Mouse (Mus musculus): ENCODE measurements around the gene Asb13.
A peak's percentile ranks its signal among the peaks of the same experiment; 100 is the strongest.

The Asb13 gene

DNA sequence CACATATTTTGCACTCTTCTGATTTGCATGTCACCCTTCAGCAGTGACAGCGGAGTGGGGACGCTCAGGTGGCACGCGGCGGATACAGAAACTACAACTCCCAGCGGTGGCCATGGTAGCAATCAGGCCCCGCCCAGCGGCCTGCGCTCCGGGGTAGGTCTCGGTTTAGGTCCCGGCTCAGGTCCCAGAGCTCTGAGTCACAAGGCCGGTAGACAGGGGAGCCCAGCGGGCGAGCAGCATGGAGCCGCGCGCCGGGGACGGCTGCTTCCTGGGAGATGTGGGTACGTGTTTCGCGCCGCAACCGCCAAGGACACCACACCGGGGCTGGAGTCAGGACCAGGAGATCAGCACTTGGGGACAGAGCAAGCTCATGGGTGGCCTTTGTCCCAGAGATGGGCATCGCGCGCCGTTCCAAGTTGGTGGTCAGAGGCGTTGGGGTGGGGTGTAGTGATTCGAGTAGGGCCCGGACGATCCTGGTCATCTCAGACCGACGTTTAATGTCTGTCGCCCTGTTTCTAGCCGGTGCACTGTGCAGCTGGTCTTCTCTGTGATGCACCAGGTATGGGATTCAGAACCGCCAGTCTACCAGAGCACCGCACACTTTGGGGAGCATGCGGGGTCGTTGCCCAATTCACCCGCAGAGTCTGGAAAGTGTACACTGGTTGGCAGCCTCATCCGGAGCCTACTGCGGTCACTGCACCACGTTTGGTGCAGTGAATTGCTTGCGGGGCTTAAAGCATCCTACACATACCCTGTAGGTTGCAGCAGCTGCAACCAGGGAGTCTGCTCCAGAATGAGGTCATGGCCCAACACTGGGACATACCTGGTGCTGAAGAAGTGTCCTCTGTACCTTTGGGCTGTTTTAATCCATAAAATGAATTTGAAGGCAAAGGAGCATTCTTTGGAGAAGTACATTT is at the start of gene Asb13:
Gene Asb13, plus strand, starts transcription at position 138 of the 917 bp plus-strand sequence.
- peak; percentile 91 for DNase-seq

DNA sequence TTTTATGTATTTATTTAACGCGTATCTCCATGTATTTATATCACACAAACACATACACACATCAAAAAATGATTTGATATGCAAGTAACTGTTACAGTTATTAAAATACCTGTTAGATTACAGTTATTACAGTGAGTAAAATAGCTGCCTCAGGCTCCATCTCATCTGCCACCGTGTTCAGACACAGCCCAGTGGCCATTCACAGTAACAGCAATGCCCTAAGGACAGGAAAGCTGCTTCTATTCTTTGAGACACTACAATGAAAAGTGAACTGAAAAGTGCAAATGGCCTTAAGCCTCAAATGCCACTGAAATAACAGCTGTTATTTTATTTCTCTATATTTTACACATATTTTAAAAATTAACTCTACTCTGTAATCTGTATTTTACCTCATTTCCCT is 43.0 kb upstream of the Asb13 start:
- no peak for DNase-seq

DNA sequence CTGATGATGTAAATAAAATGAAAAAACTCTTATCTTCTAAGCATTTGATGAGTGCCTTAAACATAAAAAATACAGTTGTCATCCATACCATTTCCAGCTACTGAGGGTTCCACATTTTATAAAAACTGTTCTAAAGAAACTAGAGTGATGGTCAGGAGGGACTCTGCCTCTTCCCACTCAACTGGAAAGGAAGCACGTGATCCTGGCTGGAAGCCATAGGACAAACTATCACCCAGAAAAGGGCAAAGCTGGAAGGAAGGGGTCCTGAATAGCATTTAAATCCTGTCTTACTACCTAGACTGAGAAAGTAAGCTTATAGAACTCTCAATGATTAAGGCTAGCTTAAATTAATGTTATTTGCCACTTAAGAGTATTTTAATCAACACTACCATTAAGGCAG is 39.5 kb upstream of the Asb13 start:
- no peak for DNase-seq

DNA sequence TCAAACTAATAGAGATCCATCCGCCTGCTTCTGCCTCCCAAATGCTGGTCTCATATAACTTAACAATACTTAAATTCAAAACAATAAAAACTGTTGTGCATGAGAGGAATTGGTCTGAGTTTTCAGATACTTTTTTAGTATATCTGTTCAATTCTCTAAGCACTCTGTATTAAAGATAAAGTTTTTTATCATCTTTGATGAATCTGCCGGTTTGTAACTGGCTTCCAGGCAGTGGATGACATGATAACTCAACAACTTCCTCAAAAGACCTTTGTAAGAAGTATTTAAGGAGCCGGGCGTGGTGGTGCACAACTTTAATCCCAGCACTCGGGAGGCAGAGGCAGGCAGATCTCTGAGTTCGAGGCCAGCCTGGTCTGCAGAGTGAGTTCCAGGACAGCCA is 37.6 kb upstream of the Asb13 start:
- DNase-seq = no peak

DNA sequence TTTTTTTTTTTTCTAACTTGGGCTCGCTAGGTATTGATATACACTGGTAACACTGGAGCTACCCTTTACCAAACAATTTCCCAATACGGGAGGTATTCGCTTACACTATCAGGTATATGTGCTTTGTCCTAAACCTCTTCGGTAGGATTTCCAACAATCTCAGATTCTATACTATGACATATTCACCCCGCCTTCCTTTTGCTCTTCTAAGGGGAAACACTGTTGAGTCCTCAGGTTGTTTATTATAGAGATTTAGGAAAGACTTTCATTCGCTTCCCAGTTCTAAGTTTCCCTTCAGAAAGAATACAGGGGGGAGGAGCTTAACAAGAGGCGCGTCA is 24.1 kb upstream of the Asb13 start:
- no peak for DNase-seq

DNA sequence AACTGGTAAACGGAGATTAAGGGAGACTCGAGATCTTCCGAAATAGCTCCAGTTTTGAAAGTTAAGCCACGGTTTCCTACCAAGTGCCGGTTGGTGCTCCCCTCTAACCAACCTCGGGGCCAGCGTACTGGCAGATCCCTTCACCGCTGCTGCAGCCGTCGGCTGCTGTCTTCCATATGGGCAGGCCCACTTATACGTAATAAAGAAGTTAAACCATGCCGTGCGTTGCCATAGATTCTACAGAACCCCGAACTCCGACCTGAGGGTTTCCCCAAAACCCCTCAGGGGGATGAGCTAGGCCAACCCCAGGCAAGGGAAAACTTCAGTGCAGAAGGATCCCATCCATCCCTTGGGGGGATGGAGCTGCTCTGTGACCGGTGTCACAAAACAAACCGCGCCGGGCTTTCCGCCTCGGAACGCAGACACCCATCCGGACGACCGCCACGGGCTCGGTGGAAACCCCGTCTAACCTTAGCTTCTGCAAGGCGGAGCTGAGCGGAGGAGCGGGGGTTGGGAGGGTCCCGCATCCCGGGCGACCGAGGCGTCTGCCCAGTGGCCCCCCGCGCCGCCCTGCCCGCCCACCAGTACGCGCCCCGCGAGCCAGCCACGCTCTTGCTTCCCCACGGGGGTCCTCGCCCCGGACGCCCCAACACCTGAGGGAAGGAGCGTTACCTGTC is 23.6 kb upstream of the Asb13 start:
- DNase-seq = peak; percentile 72

DNA sequence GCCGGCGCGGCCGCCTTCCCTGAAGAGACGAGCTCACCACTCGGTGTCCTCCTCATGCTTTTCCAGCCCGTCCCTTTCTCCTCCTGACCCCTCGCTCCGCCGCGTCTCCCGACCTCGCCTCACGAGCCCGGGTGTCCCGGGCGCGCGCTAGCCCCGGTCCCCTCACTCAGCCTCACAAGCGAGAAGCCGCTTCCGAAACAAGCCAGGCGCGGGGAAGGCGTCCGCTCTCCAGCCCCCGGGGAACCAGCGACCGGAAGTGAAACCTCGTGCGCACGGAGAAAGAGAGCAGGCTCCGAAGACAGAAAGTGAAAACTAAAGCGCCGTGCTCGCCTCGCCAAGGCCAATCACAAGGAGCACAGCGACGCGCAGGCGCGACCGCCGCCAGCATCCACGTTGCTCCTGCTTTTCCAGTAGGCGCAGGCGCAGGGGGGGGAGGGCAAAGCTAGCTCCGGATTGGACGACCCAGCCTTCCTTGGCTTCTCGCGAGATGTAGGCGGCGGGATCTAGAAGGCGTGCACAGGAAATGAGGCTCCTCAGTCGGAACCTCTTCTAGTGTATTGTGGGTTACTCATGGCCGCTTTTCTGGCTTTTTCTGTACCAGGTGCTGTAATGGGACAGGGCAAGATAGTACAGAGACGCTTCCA is 22.9 kb upstream of the Asb13 start, which contains the start of gene Fam208b:
Gene Fam208b, minus strand, starts transcription at position 314 of the 644 bp plus-strand sequence.
- DNase-seq = peak; percentile 97

DNA sequence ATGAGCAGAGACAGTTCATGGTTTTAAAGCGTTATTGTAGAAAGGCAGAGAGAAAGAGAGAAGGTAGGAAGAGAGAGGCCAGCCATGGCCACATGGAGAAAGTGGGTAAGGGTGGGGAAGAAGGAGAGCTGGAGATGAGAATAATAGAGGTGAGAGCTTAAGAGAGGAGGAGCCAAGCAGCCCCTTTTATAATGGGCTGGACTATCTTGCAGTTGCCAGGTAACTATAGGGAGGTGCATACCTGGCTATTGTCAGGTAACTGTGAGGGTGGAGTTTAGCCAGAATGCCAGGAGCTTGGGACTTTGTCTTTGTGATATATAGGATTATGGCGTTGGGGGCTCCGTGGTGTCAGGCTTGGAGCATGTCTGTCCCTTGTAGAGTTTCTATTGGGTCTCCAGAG is 6.7 kb upstream of the Asb13 start:
- DNase-seq = no peak

DNA sequence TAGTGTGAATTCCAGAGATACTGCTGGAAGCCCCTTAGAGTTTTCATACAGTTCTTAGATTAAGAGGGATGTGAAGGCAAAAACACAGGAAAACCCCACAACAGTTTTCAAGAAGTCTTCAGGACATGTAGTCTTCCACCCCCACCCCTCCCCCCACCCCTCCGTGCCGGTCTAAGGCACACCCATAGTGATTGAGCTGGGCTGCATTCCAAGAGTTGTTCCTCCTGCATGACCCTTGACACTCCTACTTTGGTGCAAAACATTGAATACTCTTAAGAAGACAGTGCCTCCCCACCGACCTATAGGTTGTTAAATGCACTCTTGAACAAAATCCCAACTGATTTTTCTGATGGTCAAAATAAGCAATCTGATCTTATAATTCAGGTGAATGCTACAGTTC is 5.7 kb upstream of the Asb13 start:
- no peak for DNase-seq

DNA sequence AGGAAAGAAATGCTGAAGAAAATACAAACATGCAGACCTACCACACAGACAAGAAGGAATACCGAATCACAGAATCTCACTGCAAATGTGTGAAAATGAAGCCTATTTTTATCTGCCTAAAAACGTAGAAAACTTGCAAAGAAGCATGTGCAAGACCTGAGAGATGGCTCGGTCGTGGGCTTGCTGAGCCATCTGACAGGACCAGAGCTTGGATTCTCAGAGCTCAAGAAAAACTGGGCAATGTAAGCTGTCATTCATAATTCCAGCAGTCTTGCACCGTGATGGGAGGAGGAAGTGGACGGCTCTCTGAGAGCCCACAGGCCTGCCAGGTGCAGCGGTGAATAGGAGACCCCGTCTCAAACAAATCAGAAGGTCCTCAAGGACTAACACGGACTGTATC is 1.3 kb upstream of the Asb13 start:
- DNase-seq = no peak

DNA sequence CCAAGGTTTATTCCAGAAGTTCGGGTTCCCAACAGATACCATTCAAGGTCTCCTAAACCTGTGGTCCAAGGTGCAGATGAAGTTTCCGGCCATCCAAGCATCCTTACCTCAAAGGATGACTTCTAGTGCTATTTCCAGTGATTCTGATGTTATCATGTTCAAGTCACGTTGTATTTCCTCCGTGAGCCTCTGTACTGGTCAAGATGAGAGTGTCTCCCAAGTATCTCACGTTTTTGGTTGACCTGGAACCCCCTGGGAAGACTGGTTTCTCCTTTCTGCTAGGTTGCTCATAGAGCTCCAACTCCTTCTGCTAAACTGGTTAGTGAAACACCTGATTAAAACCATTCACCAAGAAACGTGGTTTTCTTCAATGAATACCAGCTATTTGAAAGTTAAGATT is 701 bp upstream of the Asb13 start:
- DNase-seq = no peak

DNA sequence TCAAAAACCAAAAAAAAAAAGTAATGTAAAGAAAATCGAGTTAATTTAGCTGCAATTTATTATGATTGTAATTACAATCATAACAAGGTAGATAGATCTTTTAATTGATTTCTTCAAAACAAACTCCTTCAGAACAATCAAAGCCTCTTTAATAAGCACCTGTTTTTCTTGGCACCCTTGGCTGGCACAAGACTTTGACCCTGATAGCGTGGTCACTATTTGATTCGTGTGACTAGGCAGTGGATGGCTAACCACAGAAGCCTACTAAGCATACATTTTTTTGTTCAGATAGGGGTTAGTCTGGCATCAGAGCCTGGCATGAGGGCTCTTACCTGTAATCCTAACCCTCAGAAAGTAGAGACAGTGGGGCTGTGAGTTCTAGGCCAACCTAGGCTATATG is 1.2 kb downstream of the Asb13 start:
- DNase-seq = no peak

DNA sequence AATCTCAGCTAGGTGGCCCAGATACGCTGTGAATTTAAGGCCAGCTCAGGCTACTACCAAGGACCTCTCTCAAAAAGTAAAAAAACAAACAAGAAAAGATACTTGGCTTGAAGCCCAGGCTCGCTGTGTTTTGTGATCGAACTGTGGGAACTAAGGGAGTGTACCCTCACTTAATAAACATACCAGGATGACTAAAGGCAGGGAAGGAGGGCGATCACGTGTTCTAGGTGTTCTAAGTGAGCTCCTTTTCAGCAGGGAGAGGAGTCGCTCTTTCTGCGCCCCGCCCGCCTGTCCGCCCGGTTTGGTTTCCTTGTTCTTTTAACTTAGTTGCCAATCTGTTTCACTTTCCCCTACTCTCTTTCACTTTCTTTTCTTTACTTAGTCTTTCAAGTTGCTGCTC is 3.0 kb downstream of the Asb13 start:
- peak; percentile 56 for DNase-seq

DNA sequence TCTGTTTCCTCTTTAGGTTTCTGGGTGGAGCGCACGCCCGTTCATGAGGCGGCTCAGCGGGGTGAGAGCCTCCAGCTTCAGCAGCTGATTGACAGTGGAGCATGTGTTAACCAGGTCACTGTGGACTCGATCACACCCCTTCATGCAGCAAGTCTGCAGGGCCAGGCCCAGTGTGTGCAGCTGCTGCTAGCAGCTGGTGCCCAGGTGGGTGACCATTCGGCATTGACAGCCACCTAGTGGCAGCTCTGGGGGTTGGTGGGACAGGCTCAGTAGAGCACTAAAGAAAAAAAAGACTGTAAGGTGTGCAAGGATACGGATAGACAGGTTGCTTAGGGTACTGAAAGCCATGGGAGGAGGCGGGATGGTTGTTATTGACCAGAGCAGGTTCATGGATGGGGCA is 8.2 kb downstream of the Asb13 start:
- peak; percentile 77 for DNase-seq

DNA sequence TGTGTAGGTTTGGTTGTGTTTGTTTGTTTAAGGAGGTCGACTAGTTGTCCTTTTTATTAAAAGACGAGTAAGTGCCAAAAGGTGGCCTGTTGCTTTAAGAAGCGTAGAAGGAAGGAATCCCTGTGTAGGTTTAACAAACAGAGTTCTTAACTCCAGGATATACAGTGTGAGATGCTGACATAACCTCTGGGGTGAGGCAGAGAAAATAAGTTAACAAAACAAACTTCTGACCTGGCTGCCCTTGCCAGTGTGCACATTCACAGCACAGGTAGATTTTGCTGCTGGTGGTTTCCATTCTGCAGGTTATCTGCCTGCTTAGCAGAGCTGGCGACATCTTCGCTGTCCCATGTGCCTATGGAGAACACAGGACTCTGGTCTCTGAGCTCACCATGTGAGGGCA is 8.7 kb downstream of the Asb13 start:
- no peak for DNase-seq

DNA sequence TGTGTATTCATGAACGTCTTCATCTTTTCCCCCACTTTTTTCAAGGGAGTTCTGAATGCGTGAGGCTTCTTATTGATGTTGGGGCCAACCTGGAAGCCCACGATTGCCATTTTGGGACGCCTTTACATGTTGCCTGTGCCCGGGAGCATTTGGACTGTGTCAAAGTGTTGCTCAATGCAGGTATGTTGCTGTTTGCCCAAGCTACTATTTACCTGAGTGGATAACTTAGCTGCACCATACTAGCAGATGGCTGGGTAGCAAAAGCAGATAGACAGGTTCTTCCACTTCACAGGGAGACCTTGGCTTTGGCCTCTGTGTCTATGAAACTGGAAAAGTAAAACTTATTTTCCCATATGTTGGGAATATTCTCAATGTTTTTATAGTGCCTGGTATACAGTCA is 11.0 kb downstream of the Asb13 start:
- DNase-seq = no peak

DNA sequence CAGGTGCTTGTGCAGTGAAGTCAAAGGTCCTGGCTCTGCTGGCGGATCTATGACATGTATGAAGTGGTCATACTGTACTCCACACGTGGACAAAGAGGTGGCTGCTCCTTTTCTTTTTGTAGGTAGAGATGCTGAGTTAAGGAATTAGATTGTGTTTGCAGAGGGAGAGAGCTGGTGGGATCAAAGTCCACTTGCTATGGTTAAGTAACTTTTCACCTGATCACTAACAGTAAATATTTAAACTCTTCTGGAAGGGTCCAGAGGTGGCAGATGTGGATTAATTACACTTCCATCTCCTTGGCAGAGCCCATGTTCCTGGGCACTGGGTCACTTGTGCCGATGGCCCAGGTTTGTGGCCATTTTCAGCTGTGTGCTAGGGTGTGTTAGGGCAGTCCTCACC is 12.1 kb downstream of the Asb13 start:
- DNase-seq = no peak

DNA sequence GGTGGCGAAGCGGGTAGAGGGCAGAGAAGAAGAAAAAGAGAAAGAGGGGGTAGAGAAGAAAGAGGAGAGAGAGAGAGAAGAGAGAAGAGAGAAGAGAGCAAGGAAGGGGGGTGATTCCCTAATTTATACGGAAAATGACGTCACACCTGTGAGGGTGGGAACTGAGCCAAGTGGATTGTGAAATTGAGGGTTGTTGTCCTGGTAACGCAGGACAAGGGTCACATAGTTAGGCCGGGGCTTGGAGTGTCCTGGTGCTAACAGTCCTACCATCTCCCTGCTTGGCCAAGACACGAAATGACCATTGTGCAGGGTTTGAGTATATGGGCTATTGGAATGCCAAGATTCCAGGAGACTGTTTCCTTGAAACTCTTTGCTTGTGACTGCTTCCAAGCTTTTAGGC is 12.7 kb downstream of the Asb13 start:
- DNase-seq = no peak

DNA sequence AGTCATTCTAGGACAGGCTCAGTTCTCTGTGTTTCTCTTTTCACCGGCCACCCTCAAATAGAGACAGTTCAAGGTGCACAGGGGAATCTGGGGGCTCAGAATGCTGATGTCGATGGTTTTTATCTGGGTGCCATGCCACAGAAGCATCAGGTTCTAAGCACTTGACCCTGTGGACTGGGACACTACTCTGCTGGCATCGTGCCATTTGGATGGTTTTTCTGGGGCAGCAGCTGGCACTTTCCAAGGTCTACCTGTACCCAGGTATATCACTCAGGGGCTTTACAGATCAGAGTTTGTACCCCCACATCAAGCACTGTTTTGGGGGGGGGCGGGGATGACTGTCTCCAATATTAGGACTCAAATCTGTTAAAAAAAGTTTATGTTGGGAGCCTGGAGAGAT is 16.7 kb downstream of the Asb13 start:
- no peak for DNase-seq

DNA sequence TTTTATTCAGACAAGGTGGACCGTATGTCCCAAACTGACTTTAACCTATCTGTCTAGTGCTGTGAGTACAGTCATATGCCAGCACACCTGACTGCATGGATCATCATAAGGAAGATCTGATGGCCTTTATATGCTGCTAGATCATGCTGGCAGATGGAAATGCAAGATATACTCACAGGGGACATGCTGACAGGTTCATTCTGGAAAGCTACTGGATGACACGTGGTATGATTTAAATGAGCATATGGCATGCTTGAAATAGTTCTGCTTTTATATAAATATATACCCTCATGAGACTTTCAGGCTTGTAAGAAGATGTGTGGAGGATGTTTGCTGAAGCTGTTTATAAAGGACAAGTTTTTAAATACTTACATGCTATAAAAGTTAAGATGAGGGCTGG is 20.6 kb downstream of the Asb13 start:
- DNase-seq = no peak

DNA sequence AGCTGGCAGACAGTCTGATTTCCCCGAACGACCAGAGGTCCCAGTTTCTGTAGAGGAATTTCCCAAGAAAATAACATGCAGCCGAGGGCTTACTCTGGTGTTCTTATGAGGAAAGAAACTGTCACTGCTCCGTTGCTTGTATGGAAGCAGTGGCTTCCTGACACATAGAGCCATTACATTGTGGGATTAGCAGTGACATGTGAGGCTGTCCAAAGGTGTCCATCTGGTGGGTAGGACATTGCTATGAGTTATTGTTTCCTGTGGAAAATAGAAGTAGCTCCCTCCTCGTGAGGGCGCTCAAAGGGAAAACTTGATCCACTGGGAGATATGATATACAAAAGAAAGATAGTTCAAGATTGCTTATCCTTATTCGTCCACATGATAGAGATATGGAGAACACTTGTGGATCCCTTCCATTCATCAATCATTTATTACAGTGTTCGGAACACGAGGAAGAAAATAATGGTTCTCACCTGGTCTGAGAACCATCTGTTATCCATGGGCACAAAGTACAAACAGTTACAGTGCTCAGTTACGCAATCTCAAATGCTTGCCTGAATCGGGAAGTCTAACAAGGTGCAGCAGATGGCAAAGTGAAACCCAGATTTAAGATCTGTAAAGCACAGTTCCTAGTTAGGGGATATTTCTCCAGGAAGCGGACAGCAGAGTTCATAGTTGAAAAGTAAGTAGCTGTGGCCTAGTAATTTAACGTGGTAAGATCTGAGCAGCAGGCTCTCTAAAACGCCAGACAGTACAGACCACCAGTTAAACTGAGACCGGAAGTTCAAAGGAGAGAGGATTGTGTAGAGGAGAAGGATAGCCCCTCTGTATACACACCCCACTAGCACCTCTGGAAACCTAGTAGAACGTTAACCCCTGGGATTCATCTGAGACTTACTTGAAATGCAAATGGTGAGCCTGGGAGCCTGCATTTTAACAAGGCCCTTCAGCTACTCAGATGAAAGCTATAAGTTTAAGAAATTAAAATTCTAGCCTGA is 25.6 kb downstream of the Asb13 start:
- no peak for DNase-seq

DNA sequence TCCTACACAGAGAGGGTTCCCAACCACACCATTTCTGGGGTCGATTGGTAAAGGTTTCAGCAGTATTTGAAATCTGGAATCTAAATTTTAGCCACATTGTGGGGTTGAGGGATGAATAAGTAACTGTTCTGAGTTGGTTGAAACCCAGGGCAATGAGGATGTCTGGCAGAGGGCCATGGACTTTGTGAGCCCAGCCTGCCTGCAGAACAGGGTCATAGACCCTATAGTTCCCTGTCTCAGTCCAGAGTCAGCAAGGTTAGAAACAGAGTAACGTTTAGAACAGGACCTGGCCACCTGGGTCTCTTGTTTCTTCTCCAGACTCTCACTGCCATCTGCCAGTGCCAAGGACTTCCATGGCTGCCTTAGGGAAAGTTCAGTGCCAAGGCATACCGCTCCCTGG is 30.4 kb downstream of the Asb13 start:
- no peak for DNase-seq

DNA sequence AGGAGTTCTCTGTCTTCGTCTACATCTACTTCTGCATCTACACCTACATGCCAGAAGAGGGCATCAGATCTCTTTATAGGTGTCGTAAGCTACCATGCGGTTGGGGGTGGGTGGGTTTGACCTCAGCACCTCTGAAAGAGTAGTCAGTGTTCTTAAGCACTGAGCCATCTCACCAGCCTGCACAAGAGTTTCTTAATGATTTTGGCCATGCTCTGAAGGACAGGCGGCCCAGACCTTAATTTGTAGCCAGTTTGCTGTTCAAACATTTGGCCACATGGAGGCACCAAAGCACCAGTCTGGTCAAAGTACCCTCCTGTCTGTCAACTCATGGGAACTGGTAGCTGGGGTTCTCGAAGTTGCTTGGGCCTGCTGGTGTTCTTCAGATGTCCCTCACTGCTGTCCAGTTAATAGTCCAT is 31.5 kb downstream of the Asb13 start:
- peak; percentile 70 for DNase-seq

All from thymus, postnatal 4 days (tissue).